Mouse (Mus musculus): ENCODE results near the gene Nat9.

- no peak for TF ChIP-seq POLR2A (IDR thresholded peaks at IDR 0.05; ENCODE audit: low read depth, low read length)
- no peak for TF ChIP-seq CTCF (conservative IDR thresholded peaks at IDR 0.05; ENCODE audit: insufficient read depth, insufficient read length, low read depth, low read length)
Observed at GRCm38 (mm10) chr11:115147813-115148212, 39.8 kb downstream of the Nat9 start.

Data from kidney, adult 2 months (tissue).